Mouse (Mus musculus) cortical plate, adult 2 months (tissue): ENCODE data around the gene Cyp39a1.

ENCODE experiments used
- CTCF ChIP-seq: fragments of 200-500 bp; IDR thresholded peaks from 2 replicates; pipeline ENCODE4 v1.5.1; 2011; ENCODE audit warnings: mild to moderate bottlenecking, control low read depth, low read length; ENCODE audit not compliant: insufficient read depth; ENCODE audit errors: extremely low read depth
- POLR2A ChIP-seq: fragments of 200-500 bp; IDR thresholded peaks from 2 replicates; pipeline ENCODE4 v1.6.1; 2011; ENCODE audit warnings: mild to moderate bottlenecking, low read length, control low read depth; ENCODE audit not compliant: insufficient read depth; ENCODE audit errors: extremely low read depth

GRCm38 (mm10) chr17:43630427-43630760, 36.8 kb upstream of the Cyp39a1 start:
- TF ChIP-seq CTCF (no peak), POLR2A (no peak)
